Mouse (Mus musculus): Measurements from ENCODE around the gene M6pr. TPM values are rescaled to one million over a fixed set of nuclear protein-coding genes. Genes with fewer than 3 reads are reported as not detected.

Gene M6pr
- polyA plus RNA-seq, 1 experiment = 64.2 TPM

DNA sequence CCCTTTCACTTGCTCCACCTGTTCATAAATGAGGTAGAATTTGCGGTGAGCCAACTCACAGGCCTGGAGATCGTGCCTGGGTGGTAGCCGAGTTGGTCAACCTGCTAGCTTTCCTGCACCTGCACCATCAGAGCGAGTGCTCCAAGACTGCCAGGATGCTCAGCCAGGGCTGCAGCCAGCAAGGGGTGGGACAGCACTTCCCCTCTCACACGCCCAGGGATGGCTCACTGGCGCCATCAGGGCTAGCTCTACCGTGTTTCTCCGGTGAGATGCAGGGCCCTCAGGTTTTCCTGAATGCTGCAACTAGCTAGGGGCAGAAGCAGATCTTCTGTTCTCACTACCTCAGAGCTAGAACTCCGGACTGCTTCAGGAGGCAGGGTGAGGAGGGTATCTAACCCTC lies 47.4 kb downstream of the M6pr start:
- H3K36me3 ChIP-seq (ENCODE audit: control insufficient read depth, insufficient read depth) = no peaks in the 10 kb centered on the region
- H3K4me3 ChIP-seq (ENCODE audit: insufficient read depth, poor library complexity, severe bottlenecking) = no peak overlapping the region
- no peak for TF ChIP-seq USF1 (IDR thresholded peaks at IDR 0.05; ENCODE audit: low read depth)
- no peak for TF ChIP-seq CEBPB (IDR thresholded peaks at IDR 0.05; ENCODE audit: low read depth)
- no peak for TF ChIP-seq MYOG (IDR thresholded peaks at IDR 0.05; ENCODE audit: control insufficient read depth, extremely low read depth, insufficient read length)
- TF ChIP-seq CTCF (IDR thresholded peaks at IDR 0.05; ENCODE audit: control insufficient read depth, insufficient read depth, insufficient read length) = no peak
- no peak for TF ChIP-seq FOSL1 (IDR thresholded peaks at IDR 0.05; ENCODE audit: insufficient read depth, low read length, poor library complexity, severe bottlenecking)
- TF ChIP-seq MYOD1 (IDR thresholded peaks at IDR 0.05; ENCODE audit: control insufficient read depth, insufficient read length, low read depth) = no peak
- TF ChIP-seq MAX (IDR thresholded peaks at IDR 0.05) = no peak
- no peak overlapping the region for H3ac ChIP-seq (ENCODE audit: control insufficient read depth, insufficient read length, low read depth)
- no peaks in the 10 kb centered on the region for H3K79me2 ChIP-seq (ENCODE audit: control insufficient read depth, insufficient read depth)
- H3K27me3 ChIP-seq (ENCODE audit: control insufficient read depth, insufficient read depth, insufficient read length) = no peaks in the 10 kb centered on the region
- H3K79me3 ChIP-seq (ENCODE audit: low read depth) = no peaks in the 10 kb centered on the region

DNA sequence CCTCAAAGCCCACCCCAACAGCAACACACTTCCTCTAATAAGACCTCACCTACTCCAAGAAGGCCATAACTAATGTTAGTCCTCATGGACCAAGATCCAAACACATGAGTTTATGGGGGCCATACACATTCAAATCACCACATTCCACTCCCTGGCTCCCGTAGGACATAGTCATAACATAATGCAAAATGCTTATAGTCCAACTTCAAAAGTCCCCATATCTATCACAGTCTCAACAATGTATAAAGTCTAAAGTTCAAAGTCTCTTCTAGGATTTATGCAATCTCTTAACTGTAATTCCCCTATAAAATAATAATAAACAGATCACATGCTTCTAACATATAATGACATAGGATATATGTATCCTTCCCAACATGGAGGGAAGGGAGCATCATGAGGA lies 48.6 kb downstream of the M6pr start:
- Histone ChIP-seq H3K27me3 (ENCODE audit: control insufficient read depth, insufficient read depth, insufficient read length) (no peaks in the 10 kb centered on the region), H3K4me3 (ENCODE audit: insufficient read depth, poor library complexity, severe bottlenecking) (no peak overlapping the region), H3K79me2 (ENCODE audit: control insufficient read depth, insufficient read depth) (no peaks in the 10 kb centered on the region), H3K36me3 (ENCODE audit: control insufficient read depth, insufficient read depth) (no peaks in the 10 kb centered on the region), H3K79me3 (ENCODE audit: low read depth) (no peaks in the 10 kb centered on the region), H3ac (ENCODE audit: control insufficient read depth, insufficient read length, low read depth) (no peak overlapping the region)
- no peak for TF ChIP-seq USF1 (IDR thresholded peaks at IDR 0.05; ENCODE audit: low read depth)

DNA sequence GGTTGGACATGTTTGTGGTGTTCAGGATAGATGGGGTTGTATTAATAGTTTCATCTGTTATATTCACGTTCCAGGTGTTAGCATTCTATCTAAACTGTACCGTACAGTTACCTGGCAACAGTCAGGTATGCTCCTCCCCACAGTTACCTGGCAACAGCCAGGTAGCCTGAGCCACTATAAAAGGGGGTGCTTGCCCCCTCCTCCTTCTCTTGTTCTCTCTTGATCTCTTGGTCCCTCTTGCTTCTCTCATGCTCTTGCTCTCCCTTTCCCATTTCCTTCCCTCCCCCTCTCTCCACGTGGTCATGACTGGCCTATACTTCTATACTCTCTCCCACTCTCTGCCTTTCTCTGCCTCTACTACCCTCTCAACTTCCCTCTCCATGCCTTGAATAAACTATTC lies 57.2 kb downstream of the M6pr start:
- no peak for TF ChIP-seq MAX (IDR thresholded peaks at IDR 0.05)
- no peak for TF ChIP-seq USF1 (IDR thresholded peaks at IDR 0.05; ENCODE audit: low read depth)
- TF ChIP-seq CTCF (IDR thresholded peaks at IDR 0.05; ENCODE audit: control insufficient read depth, insufficient read depth, insufficient read length) = no peak
- TF ChIP-seq MYOG (IDR thresholded peaks at IDR 0.05; ENCODE audit: control insufficient read depth, extremely low read depth, insufficient read length) = no peak
- no peak for TF ChIP-seq FOSL1 (IDR thresholded peaks at IDR 0.05; ENCODE audit: insufficient read depth, low read length, poor library complexity, severe bottlenecking)
- TF ChIP-seq CEBPB (IDR thresholded peaks at IDR 0.05; ENCODE audit: low read depth) = no peak
- TF ChIP-seq MYOD1 (IDR thresholded peaks at IDR 0.05; ENCODE audit: control insufficient read depth, insufficient read length, low read depth) = no peak
- no peak overlapping the region for H3ac ChIP-seq (ENCODE audit: control insufficient read depth, insufficient read length, low read depth)
- no peaks in the 10 kb centered on the region for H3K27me3 ChIP-seq (ENCODE audit: control insufficient read depth, insufficient read depth, insufficient read length)
- H3K79me3 ChIP-seq (ENCODE audit: low read depth) = no peaks in the 10 kb centered on the region
- no peaks in the 10 kb centered on the region for H3K36me3 ChIP-seq (ENCODE audit: control insufficient read depth, insufficient read depth)
- H3K4me3 ChIP-seq (ENCODE audit: insufficient read depth, poor library complexity, severe bottlenecking) = no peak overlapping the region
- no peaks in the 10 kb centered on the region for H3K79me2 ChIP-seq (ENCODE audit: control insufficient read depth, insufficient read depth)

DNA sequence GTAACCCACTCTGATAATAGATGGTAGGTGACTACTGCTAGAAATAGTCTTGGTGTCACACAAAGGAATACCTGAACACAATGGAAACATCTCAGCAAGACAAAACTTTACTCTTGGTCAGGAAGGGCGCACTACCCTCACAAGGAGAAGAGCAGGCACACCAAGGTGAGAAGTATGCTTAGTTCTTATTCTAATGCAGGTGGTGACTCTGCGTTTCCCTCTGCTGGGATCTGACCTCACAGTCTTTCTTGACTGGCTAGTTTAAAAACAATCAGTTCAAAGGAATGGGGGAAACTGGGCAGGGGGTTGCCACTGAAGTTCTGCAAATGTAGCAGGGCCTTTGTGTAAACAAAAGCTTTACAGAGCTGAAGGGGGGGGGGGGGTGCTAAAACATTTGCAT lies 57.8 kb downstream of the M6pr start:
- Histone ChIP-seq H3K27me3 (ENCODE audit: control insufficient read depth, insufficient read depth, insufficient read length) (no peaks in the 10 kb centered on the region), H3K4me3 (ENCODE audit: insufficient read depth, poor library complexity, severe bottlenecking) (no peak overlapping the region)
- TF ChIP-seq MAX (IDR thresholded peaks at IDR 0.05) (no peak), FOSL1 (IDR thresholded peaks at IDR 0.05; ENCODE audit: insufficient read depth, low read length, poor library complexity, severe bottlenecking) (no peak), MYOG (IDR thresholded peaks at IDR 0.05; ENCODE audit: control insufficient read depth, extremely low read depth, insufficient read length) (no peak), USF1 (IDR thresholded peaks at IDR 0.05; ENCODE audit: low read depth) (no peak)

DNA sequence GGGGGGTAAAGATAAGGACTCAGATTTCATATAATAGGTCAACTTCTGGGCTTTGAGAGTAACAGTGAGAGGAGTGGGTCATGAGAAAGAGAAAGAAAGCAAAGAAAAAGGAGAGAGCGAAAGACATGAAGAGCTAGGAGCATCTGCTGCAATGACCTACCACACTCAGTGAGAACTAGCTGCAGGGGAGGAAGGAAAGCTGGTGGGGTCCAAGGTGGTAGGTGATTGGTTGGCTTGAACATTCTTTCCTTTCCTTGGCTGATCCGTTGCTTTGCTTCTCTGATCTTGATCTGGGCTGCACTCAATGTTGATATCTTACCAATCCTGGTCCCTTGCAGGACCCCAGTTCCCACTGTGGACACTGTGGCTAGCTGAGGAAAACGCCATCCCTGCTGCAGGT lies 58.5 kb downstream of the M6pr start:
- H3K79me2 ChIP-seq (ENCODE audit: control insufficient read depth, insufficient read depth) = no peaks in the 10 kb centered on the region
- no peaks in the 10 kb centered on the region for H3K79me3 ChIP-seq (ENCODE audit: low read depth)
- H3K27me3 ChIP-seq (ENCODE audit: control insufficient read depth, insufficient read depth, insufficient read length) = no peaks in the 10 kb centered on the region
- no peaks in the 10 kb centered on the region for H3K36me3 ChIP-seq (ENCODE audit: control insufficient read depth, insufficient read depth)
- TF ChIP-seq MYOG (IDR thresholded peaks at IDR 0.05; ENCODE audit: control insufficient read depth, extremely low read depth, insufficient read length) = no peak
- TF ChIP-seq USF1 (IDR thresholded peaks at IDR 0.05; ENCODE audit: low read depth) = no peak
- no peak for TF ChIP-seq MYOD1 (IDR thresholded peaks at IDR 0.05; ENCODE audit: control insufficient read depth, insufficient read length, low read depth)
- no peak for TF ChIP-seq MAX (IDR thresholded peaks at IDR 0.05)
- no peak for TF ChIP-seq CTCF (IDR thresholded peaks at IDR 0.05; ENCODE audit: control insufficient read depth, insufficient read depth, insufficient read length)
- TF ChIP-seq FOSL1 (IDR thresholded peaks at IDR 0.05; ENCODE audit: insufficient read depth, low read length, poor library complexity, severe bottlenecking) = no peak
- H3K4me3 ChIP-seq (ENCODE audit: insufficient read depth, poor library complexity, severe bottlenecking) = no peak overlapping the region
- H3ac ChIP-seq (ENCODE audit: control insufficient read depth, insufficient read length, low read depth) = no peak overlapping the region

More for the DNA sequence above, 57.8 kb downstream of the M6pr start:
- Histone ChIP-seq H3K36me3 (ENCODE audit: control insufficient read depth, insufficient read depth) (no peaks in the 10 kb centered on the region), H3K79me3 (ENCODE audit: low read depth) (no peaks in the 10 kb centered on the region), H3ac (ENCODE audit: control insufficient read depth, insufficient read length, low read depth) (no peak overlapping the region), H3K79me2 (ENCODE audit: control insufficient read depth, insufficient read depth) (no peaks in the 10 kb centered on the region)

Other genes starting within 250 kb of the M6pr start
- not detected for gene Klrg1, start 25.8 kb upstream of the M6pr start, polyA plus RNA-seq (2012; fragmentation: generic; extraction: Trizol)
- 17.6 TPM for gene Phc1, start 31.8 kb downstream of the M6pr start, polyA plus RNA-seq (2012; fragmentation: generic; extraction: Trizol)
- gene Rimklb, start 190.0 kb downstream of the M6pr start, polyA plus RNA-seq (2012; fragmentation: generic; extraction: Trizol) = not detected
- 0.26 TPM for gene Mfap5, start 197.1 kb downstream of the M6pr start, polyA plus RNA-seq (2012; fragmentation: generic; extraction: Trizol)
- not detected for gene Aicda, start 245.1 kb downstream of the M6pr start, polyA plus RNA-seq (2012; fragmentation: generic; extraction: Trizol)

Data from C2C12 (cell line).